Mouse (Mus musculus) urinary bladder, postnatal 36 days (tissue): ENCODE data around the gene Gstm7.
A peak's percentile ranks its signal among the peaks of the same experiment; 100 is the strongest.
"Not testable (repeated sequence)": the region's sequence is repeated elsewhere in the genome, so short reads cannot be mapped to it uniquely, and the experiment has no call there.

Source experiments
- DNase-seq, 2 experiments: peaks; one replicate each; pipeline ENCODE4 v3.0.0; 2022; ENCODE audit warnings: low spot score in 2 of 2, mixed read lengths in 1 of 2

Gstm7 gene

GRCm38 (mm10) chr3:107935268-107935667 lies 3.7 kb upstream of the Gstm7 start:
- DNase-seq = no peak

DNA sequence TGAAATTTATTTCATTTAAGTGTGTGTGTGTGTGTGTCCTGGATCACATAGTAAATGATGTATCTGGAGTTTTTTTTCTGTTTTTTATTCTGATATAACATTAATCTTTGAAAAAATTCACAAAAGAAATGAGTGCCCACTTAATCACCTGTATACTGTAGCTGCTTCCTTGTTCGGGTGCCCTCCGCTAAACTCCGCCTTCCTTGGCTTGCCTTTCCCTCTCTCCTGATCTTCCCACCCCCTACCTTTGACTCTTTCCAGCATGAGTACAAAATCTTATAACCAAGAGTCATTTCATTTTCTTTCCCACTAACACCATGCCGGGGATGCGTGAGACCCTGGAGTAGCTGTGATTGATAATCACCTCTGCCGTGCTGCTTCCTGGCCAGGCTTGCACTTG lies 511 bp upstream of the Gstm7 start:
- DNase-seq = no peak

- no peak for DNase-seq
These were observed 483 bp downstream of the Gstm7 start for GRCm38 (mm10) chr3:107931134-107931533.

DNA sequence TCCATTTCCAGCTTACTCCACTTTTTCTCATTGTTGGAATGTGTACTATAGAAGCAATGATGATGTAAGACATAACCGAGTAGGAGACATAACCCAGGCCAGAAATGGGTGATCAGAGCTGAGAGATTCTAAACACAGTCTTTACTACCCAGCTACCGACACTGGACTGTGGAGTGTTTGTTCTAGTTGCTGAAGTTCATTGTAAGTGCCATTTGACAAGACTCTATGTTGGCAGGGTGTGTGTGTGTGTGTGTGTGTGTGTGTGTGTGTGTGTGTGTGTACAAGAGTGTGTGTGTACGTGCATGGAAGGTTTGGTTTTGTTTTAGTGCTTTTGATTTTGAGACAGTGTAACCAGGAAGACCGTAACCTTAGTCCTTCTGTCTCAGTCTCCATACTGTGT lies 1.9 kb downstream of the Gstm7 start:
- DNase-seq = no peak

DNA sequence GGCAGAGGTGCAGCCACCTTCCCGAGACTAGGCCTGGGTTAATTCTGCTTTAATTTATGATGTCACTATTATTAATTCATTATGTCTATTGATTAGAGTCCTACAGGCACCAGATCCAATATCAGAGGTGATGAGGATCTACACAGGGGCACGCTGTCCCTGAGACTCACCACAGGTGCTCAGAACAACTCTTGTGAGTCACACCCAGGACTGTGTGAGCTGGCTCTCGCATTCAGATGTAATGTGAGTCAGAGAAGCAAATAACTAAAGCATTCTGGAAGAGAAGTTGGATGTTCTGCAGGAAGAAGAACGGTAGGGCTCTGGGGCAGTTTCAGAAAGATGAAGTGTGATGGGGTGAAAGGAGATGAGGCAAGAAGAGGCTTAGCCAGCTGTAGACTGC lies 2.4 kb downstream of the Gstm7 start:
- DNase-seq = no peak

DNA sequence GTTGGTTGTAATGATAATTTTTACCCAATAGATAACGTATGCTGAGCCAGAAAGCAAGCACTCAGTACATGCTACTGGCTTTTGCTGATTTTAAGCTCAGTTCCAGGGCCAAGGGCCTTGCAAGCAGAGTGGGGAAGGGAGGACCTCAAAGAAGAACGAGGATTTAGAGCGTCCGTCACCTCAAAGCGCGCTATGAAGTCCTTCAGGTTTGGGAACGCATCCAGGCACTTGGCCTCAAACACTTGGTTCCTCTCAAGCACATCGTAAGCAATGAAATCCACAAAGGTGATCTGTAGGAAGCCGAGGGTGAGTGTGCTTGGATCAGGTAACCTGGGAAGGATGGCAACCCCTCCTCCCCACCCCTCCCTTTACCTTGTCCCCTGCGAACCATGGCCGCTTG lies 2.9 kb downstream of the Gstm7 start:
- no peak for DNase-seq

- no peak for DNase-seq
These were observed 3.8 kb downstream of the Gstm7 start for GRCm38 (mm10) chr3:107927841-107928240.

DNA sequence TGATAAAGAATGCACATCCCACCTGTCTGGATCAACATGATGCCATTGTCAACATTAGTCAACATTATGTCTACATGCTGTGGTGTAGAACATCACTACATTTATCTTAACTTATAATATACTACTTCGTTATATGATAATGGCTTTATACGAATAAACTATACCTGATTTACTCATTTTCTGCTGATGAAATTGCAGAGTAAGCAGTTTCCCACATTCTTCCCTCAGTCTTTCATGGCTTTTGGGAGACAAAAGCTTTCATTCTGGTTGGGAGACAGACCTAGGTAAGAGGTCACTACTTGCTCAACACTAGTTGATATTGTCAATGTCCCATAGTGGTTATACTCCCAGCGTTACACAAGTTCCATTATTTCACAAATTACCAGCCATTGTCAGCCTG lies 6.3 kb downstream of the Gstm7 start:
- no peak for DNase-seq

GRCm38 (mm10) chr3:107920348-107920747 lies 11.3 kb downstream of the Gstm7 start:
- DNase-seq = no peak

- DNase-seq = peak; percentile 23 to 38
These were observed 13.7 kb downstream of the Gstm7 start for GRCm38 (mm10) chr3:107917783-107918408.

DNA sequence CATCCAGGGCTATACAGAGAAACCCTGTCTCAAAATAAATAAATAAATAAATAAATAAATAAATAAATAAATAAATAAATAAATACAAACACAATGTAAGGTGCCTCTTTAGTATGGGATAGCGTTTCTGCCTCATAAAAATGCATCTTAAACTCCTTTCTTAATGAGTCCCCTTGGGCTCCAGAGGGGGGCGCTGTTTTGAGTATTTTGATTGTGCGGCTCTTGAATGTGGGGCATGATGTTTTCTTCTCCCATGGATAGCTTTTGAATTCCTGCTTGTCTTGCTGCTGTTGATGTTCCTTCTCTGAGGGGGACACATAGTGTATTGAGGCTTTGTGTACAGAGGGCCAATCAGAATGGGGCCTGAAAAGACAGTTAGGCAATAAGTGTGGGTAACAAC lies 14.5 kb downstream of the Gstm7 start:
- DNase-seq = no peak

- DNase-seq = no peak
These were observed 14.9 kb downstream of the Gstm7 start for GRCm38 (mm10) chr3:107916674-107917073.

DNA sequence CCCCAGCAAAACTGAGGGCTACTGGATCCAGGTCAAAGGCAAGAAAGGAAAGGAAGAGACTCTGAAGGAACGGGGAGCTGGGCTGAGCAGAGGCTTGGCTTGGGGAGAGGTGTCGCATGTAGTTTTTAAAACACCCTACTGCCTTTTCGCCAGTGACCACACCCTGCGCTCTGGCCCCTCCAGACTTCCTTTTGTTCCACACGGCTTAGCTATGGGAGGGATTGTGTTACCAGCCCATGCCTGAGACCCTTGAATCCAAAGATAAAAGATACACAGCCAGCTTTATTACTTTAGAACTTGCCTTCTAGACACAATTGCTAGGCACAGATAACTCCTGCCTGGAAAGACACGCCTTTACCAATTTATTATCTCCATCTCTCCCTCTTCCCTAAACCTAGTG lies 25.7 kb downstream of the Gstm7 start:
- no peak for DNase-seq

DNA sequence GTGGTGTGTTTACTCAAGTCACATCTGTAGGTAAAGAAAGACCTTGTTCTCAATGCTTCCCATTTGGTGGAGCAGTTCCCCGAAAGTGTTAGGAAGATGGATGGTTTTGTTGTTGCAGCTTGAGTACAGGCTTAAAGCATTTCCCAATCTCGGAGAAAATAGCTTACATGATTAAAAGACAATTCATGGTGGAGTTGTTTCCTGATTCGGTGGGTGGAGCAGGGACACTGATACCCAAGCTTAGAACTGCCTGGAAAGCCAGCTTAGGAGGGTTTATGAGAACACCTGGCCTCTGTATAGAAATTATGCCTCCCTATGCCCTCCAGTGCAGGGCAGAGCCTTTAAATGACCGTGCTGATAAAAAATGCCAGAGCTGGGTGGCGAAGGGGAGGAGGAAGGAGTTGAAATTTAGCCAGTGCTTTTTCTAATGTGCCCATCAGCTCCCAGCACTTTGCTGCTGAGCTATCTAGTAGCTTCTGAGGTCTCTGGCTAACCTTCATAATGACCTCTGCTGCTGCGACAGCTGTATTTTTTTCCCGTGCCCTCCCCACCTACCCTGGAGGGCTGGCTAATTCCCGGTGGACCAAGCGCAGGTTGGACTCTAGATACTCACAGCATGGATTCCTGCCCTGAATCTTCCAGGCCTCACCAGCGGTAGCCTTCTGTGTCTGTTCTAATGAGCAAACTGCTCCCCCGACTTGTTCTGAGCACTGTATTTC lies 30.5 kb downstream of the Gstm7 start:
- no peak for DNase-seq

DNA sequence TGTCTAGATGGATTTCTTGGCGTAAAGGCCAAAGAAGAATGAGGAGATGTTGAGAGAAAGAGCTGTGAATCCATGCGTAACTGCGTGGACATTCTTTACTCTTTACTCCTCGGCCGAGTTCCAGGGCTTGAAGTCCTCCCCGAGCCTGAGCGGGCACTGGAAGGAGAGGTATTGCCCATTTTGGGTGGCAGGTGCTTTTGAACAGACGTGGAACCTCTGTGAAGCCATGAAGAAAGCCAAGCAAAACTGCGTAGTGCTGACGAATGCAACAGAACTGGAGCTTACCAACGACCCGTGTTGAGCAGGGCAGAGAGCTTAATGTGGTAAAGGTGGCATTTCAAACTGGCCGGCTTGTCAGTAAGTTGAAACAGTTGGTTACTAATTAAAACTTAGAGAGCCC lies 32.9 kb downstream of the Gstm7 start:
- DNase-seq = no peak

DNA sequence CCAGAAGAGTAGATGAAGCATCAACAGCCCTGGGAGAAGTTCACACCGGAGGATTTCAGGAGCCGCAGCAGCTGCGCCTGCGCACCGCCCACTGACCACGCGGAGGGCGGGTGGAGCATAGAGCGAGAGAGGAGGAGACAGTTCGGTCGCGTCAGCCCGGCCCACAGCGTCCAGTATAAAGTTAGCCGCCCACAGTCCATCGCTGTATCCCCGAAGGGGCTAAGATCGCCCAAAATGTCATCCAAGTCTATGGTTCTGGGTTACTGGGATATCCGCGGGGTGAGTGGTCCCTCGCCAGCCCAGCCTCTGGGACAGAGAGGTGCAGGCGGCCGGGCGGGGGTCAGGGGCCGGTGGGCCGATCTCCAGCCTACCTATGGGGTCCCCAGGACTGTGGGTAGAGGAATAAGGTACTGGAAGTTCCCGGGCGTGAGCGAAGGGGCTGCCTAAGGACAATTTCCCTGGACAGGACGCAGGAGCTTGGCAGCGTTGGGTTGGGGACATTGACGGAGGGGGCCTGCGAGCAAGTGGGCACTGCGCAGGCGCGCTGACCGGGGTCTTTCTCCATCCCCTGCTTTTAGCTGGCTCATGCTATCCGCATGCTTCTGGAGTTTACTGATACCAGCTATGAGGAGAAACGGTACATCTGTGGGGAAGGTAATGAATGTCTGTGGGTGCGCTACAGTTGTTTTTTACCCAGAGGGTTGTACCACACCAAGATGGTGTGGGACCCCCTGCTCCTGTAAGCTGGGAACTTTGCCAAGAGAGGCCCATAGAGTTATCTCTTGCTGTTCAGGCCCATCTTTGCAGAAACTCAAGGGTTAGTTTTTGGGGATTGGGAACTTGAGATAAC lies 35.7 kb downstream of the Gstm7 start, which contains the start of gene Gstm5:
Gene Gstm5 (plus strand): TSS at position 102 of the 850 bp plus-strand sequence.
- peak; percentile 71 to 80 for DNase-seq

DNA sequence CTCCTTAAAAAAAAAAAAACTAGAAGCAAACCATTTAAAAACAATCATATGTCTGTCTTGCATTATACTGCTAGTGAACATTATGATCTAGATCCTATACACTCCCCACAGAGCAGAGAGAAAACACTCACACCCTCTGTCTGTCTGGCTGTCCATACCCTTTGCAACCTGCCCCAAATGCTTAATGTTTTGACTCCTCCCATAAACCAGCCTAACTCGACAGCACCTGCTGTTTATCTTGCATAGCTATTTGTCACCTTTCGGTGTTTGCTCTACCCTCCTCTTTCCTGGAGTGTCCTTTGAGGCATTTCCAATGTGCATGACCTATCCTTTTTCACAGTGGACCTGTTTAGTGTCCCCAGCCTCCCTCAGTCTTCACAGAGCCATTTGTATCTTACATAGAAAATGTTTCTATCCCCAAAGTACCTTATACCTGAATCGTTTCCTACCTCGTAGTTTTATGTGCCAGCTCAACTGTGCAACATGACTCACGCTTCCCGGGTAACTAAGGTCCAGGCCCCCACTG lies 36.4 kb downstream of the Gstm7 start:
- DNase-seq = no peak

DNA sequence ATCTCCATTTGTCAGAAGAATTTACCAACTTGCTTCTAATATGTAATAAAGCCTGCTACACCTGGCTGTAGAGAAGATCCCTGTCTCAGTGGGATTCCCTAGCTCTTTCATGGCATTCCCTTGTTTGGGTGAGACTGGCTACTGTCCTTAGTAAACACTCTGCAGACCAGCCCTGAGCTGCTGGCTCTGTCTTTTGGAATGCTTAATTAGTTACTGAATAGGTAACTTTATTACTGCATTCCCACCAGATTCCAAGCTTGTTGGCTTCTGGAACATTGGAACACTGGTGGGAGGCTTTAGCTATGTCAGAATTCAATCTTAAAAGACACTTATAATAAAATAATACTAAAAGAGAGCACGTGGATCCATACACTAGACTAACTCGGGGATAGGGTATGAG lies 42.4 kb downstream of the Gstm7 start:
- DNase-seq = not testable (repeated sequence)

GRCm38 (mm10) chr3:107887674-107888495 lies 43.7 kb downstream of the Gstm7 start:
- DNase-seq = peak in 1 of 2 experiments; percentile 17

DNA sequence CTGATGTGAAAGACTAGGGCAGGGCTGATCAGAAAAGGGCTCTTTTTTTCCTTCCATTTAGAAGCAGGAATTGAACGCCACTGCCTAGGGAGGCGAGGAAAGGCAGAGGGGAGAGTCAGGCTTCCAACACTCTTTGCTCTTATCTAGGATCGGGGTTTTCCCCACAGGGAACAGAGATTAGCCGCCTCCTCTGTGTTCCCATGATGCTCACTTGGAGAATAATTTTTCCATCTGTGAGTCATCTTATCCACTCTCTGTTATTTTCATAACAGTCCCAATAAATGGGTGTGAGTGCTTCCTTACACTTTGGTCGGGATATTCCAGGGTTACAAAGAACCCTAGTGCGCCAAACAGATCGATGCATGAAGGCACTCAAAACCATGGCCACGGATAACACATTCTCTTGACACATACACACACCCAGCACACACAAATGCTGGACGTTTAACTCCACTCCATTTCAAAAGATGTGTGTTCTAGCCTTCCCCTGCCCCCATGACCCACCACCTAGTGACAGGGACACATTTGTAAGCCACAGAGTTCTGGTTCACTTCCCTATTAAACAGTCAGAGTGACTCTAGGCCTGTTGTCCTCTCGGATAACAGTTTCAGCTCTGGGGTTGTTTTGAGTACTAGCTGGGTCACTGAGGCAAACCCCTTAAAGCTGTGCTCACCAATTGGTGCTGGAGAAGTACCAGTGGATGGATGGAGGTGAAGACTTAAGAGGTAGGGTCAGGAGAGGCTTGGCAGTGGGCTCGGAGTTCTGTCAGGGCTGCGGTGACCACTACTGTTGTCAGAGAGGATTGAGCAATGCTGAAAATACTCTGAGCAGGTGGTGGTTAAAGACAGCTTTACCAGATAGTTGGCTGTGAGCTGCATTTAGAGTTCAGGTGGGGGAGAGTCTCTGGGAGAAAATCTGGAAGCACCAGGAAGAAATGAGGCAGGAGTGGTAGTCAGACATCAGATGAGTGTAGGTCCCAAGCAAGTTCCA lies 53.6 kb downstream of the Gstm7 start:
- DNase-seq = no peak
